Mouse (Mus musculus) adrenal gland, postnatal 14 days (tissue): ENCODE measurements around the gene Pla1a. TPM values are rescaled to one million over a fixed set of nuclear protein-coding genes. Genes with fewer than 3 reads are reported as not detected.

Experiments
- total RNA-seq: library from RNA; stranded (reverse); gene quantifications from 2 replicates; pipeline ENCODE4 v1.2.3, GENCODE M21; 2021

The Pla1a gene
- total RNA-seq, 1 experiment from 2014 or later, result 27.2 TPM

Other genes starting within 250 kb of the Pla1a start
- gene Nr1i2, start 138.3 kb downstream of the Pla1a start, total RNA-seq, result 0.79 and 5.3 TPM in 2 replicates
- gene Maats1, start 91.0 kb downstream of the Pla1a start, total RNA-seq, result 0.48 and 0.53 TPM in 2 replicates
- gene Cox17, start 86.2 kb downstream of the Pla1a start, total RNA-seq, result 474 and 521 TPM in 2 replicates
- not detected in 2 replicates for gene Gm21987, start 86.1 kb downstream of the Pla1a start, total RNA-seq
- 4.7 and 4.9 TPM in 2 replicates for gene Popdc2, start 70.9 kb downstream of the Pla1a start, total RNA-seq
- 41.2 and 42.2 TPM in 2 replicates for gene Adprh, start 19.6 kb upstream of the Pla1a start, total RNA-seq
- gene Cd80, start 22.4 kb upstream of the Pla1a start, total RNA-seq, result 0.56 and 2.0 TPM in 2 replicates
- gene Timmdc1, start 89.5 kb upstream of the Pla1a start, total RNA-seq, result 46.2 and 46.5 TPM in 2 replicates
- 22.5 and 25.4 TPM in 2 replicates for gene Poglut1, start 117.1 kb upstream of the Pla1a start, total RNA-seq
- 55.7 and 74.0 TPM in 2 replicates for gene Tmem39a, start 125.6 kb upstream of the Pla1a start, total RNA-seq